8 mouse cellular contexts compared by ENCODE assay signal in genomic region chr1:74248799-74249198, GRCm38 (mm10). TPM values are rescaled to one million over a fixed set of nuclear protein-coding genes. Genes with fewer than 3 reads are reported as not detected.
DNase-seq lines count a peak whose midpoint lies in the region; ATAC-seq and TF ChIP-seq lines count a peak whose summit lies in the region.

No protein-coding gene starts in this region.

- no peak for ATAC-seq in hindbrain, postnatal 0 days
- no peak for ATAC-seq in hindbrain, embryonic 16.5 days
- peak; percentile 61 for ATAC-seq in kidney, postnatal 0 days (replicated peaks; ENCODE audit: low FRiP score, low read depth)
- ATAC-seq in megakaryocyte, adult 5-6 weeks (ENCODE audit: poor library complexity, severe bottlenecking), result peak; percentile 98

- DNase-seq in hindbrain, postnatal 0 days (ENCODE audit: low spot score), result no peak
- peak; percentile 83 for DNase-seq in heart, adult 8-10 months (ENCODE audit: low spot score)
- DNase-seq in kidney, postnatal 0 days (ENCODE audit: low spot score), result peak; percentile 72
- no peak for DNase-seq in cerebellum, adult 8-10 months
- DNase-seq in cerebellum, adult 11-12 months, result no peak
- DNase-seq in frontal cortex, postnatal 10 days (ENCODE audit: low spot score in 2 of 2), result no peak

- 68% methylated on average over 1 of the region's 1 CpGs for WGBS in hindbrain, postnatal 0 days
- 80% methylated on average over 1 of the region's 1 CpGs for WGBS in hindbrain, embryonic 16.5 days
- WGBS in kidney, postnatal 0 days, result 38% methylated on average over 1 of the region's 1 CpGs

- H3K4me2 ChIP-seq in hindbrain, postnatal 0 days (ENCODE audit: low read depth, low read length), result no peak overlapping the region
- no peak overlapping the region for H3K4me2 ChIP-seq in hindbrain, embryonic 16.5 days (ENCODE audit: low read length)
- H3K4me2 ChIP-seq in kidney, postnatal 0 days (ENCODE audit: low read length), result no peak overlapping the region

- peak overlapping the region; percentile 33; the same call in 1 of the 2 replicates for H3K27ac ChIP-seq in hindbrain, postnatal 0 days
- no peak overlapping the region for H3K27ac ChIP-seq in hindbrain, embryonic 16.5 days (ENCODE audit: low read depth, low read length)
- H3K27ac ChIP-seq in kidney, postnatal 0 days, result peak overlapping the region; percentile 93

- no peaks in the 10 kb centered on the region for H3K27me3 ChIP-seq in hindbrain, postnatal 0 days (ENCODE audit: insufficient read depth, low read length)
- no peaks in the 10 kb centered on the region for H3K27me3 ChIP-seq in hindbrain, embryonic 16.5 days (replicated peaks; ENCODE audit: control insufficient read depth, insufficient read depth, low read length)
- no peaks in the 10 kb centered on the region for H3K27me3 ChIP-seq in kidney, postnatal 0 days (ENCODE audit: insufficient read depth, low read length)

- no peaks in the 10 kb centered on the region for H3K4me1 ChIP-seq in hindbrain, postnatal 0 days (ENCODE audit: insufficient read depth, low read length)
- H3K4me1 ChIP-seq in hindbrain, embryonic 16.5 days (ENCODE audit: control insufficient read depth, insufficient read depth, low read depth, low read length), result no peaks in the 10 kb centered on the region
- peaks cover 20% of the 10 kb centered on the region for H3K4me1 ChIP-seq in kidney, postnatal 0 days (replicated peaks; ENCODE audit: insufficient read depth, low read length)

- no peak for TF ChIP-seq CTCF in hindbrain, postnatal 0 days (IDR thresholded peaks at IDR 0.05; ENCODE audit: low read depth)
- no peak for TF ChIP-seq CTCF in kidney, postnatal 0 days (IDR thresholded peaks at IDR 0.05; ENCODE audit: low read depth)

- H3K4me3 ChIP-seq in hindbrain, postnatal 0 days (ENCODE audit: low read length), result no peak overlapping the region
- no peak overlapping the region for H3K4me3 ChIP-seq in hindbrain, embryonic 16.5 days (ENCODE audit: low read length)
- H3K4me3 ChIP-seq in kidney, postnatal 0 days (replicated peaks; ENCODE audit: low read depth, low read length), result no peak overlapping the region

- no peak overlapping the region for H3K9ac ChIP-seq in hindbrain, postnatal 0 days (replicated peaks; ENCODE audit: low read length)
- no peak overlapping the region for H3K9ac ChIP-seq in hindbrain, embryonic 16.5 days (ENCODE audit: low read depth, low read length)
- H3K9ac ChIP-seq in kidney, postnatal 0 days (ENCODE audit: low read depth, low read length), result no peak overlapping the region

- peaks cover 30% of the 10 kb centered on the region for H3K36me3 ChIP-seq in hindbrain, postnatal 0 days (ENCODE audit: insufficient read depth, low read length)
- peaks cover 34% of the 10 kb centered on the region for H3K36me3 ChIP-seq in hindbrain, embryonic 16.5 days (ENCODE audit: control insufficient read depth, insufficient read depth, low read length)
- peaks cover 37% of the 10 kb centered on the region for H3K36me3 ChIP-seq in kidney, postnatal 0 days (ENCODE audit: insufficient read depth, low read length)

- no peaks in the 10 kb centered on the region for H3K9me3 ChIP-seq in hindbrain, postnatal 0 days (ENCODE audit: low read length)
- no peaks in the 10 kb centered on the region for H3K9me3 ChIP-seq in hindbrain, embryonic 16.5 days (ENCODE audit: control insufficient read depth, low read length)
- no peaks in the 10 kb centered on the region for H3K9me3 ChIP-seq in kidney, postnatal 0 days (replicated peaks; ENCODE audit: low read length)

RNA-seq across cellular contexts. Expression of gene Arpc2, which starts 12.9 kb away (rescaled TPM):
- 108 and 131 TPM in 2 replicates for total RNA-seq in hindbrain, postnatal 0 days (2014; rRNA removed)
- 414 and 417 TPM in 2 replicates for polyA plus RNA-seq in hindbrain, postnatal 0 days (2015; fragmentation: Nextera tagmentation; extraction: Ambion mirVana)
- polyA plus RNA-seq in hindbrain, embryonic 16.5 days (2015; fragmentation: Nextera tagmentation; extraction: Ambion mirVana), result 411 and 415 TPM in 2 replicates
- total RNA-seq in heart, adult 8-10 months (2022), result 100 to 1,000 TPM; 111 to 149 (median 137) TPM
- polyA plus RNA-seq in kidney, postnatal 0 days (2015; fragmentation: Nextera tagmentation; extraction: Ambion mirVana), result 487 TPM in 2 replicates
- 1,564 and 1,782 TPM in 2 replicates for total RNA-seq in megakaryocyte, adult 5-6 weeks (2015)
- 803 and 834 TPM in 2 replicates for total RNA-seq in megakaryocyte, adult 5-6 weeks (2017)

RNA-seq across cellular contexts. Expression of gene Gpbar1, which starts 29.6 kb away (rescaled TPM):
- not detected in 2 replicates for total RNA-seq in hindbrain, postnatal 0 days (2014; rRNA removed)
- 0.16 TPM in 1 of 2 replicates, not detected in the other for polyA plus RNA-seq in hindbrain, postnatal 0 days (2015; fragmentation: Nextera tagmentation; extraction: Ambion mirVana)
- polyA plus RNA-seq in hindbrain, embryonic 16.5 days (2015; fragmentation: Nextera tagmentation; extraction: Ambion mirVana), result 0.20 TPM in 1 of 2 replicates, not detected in the other
- not detected for total RNA-seq in heart, adult 8-10 months (2022)
- polyA plus RNA-seq in kidney, postnatal 0 days (2015; fragmentation: Nextera tagmentation; extraction: Ambion mirVana), result 1.0 and 1.7 TPM in 2 replicates
- not detected in 2 replicates for total RNA-seq in megakaryocyte, adult 5-6 weeks (2015)
- total RNA-seq in megakaryocyte, adult 5-6 weeks (2017), result not detected in 2 replicates

RNA-seq across cellular contexts. Expression of gene Aamp, which starts 35.7 kb away (rescaled TPM):
- total RNA-seq in hindbrain, postnatal 0 days (2014; rRNA removed), result 131 and 161 TPM in 2 replicates
- 212 and 219 TPM in 2 replicates for polyA plus RNA-seq in hindbrain, postnatal 0 days (2015; fragmentation: Nextera tagmentation; extraction: Ambion mirVana)
- 237 and 241 TPM in 2 replicates for polyA plus RNA-seq in hindbrain, embryonic 16.5 days (2015; fragmentation: Nextera tagmentation; extraction: Ambion mirVana)
- 100 to 1,000 TPM in 2 of 4 experiments, 10 to 100 TPM in 2; 95.4 to 107 (median 99.6) TPM for total RNA-seq in heart, adult 8-10 months (2022)
- polyA plus RNA-seq in kidney, postnatal 0 days (2015; fragmentation: Nextera tagmentation; extraction: Ambion mirVana), result 248 and 264 TPM in 2 replicates
- 27.8 and 33.6 TPM in 2 replicates for total RNA-seq in megakaryocyte, adult 5-6 weeks (2015)
- 48.2 and 59.5 TPM in 2 replicates for total RNA-seq in megakaryocyte, adult 5-6 weeks (2017)

RNA-seq across cellular contexts. Expression of gene Pnkd, which starts 35.9 kb away (rescaled TPM):
- 102 and 113 TPM in 2 replicates for total RNA-seq in hindbrain, postnatal 0 days (2014; rRNA removed)
- 143 TPM in 2 replicates for polyA plus RNA-seq in hindbrain, postnatal 0 days (2015; fragmentation: Nextera tagmentation; extraction: Ambion mirVana)
- polyA plus RNA-seq in hindbrain, embryonic 16.5 days (2015; fragmentation: Nextera tagmentation; extraction: Ambion mirVana), result 166 and 167 TPM in 2 replicates
- 100 to 1,000 TPM; 125 to 142 (median 135) TPM for total RNA-seq in heart, adult 8-10 months (2022)
- 162 and 169 TPM in 2 replicates for polyA plus RNA-seq in kidney, postnatal 0 days (2015; fragmentation: Nextera tagmentation; extraction: Ambion mirVana)
- total RNA-seq in megakaryocyte, adult 5-6 weeks (2015), result 23.5 and 23.6 TPM in 2 replicates
- total RNA-seq in megakaryocyte, adult 5-6 weeks (2017), result 7.7 and 8.9 TPM in 2 replicates

RNA-seq across cellular contexts. Expression of gene Cxcr1, which starts 54.4 kb away (rescaled TPM):
- not detected in 2 replicates for total RNA-seq in hindbrain, postnatal 0 days (2014; rRNA removed)
- polyA plus RNA-seq in hindbrain, postnatal 0 days (2015; fragmentation: Nextera tagmentation; extraction: Ambion mirVana), result not detected in 2 replicates
- polyA plus RNA-seq in hindbrain, embryonic 16.5 days (2015; fragmentation: Nextera tagmentation; extraction: Ambion mirVana), result not detected in 2 replicates
- total RNA-seq in heart, adult 8-10 months (2022), result not detected
- not detected in 2 replicates for polyA plus RNA-seq in kidney, postnatal 0 days (2015; fragmentation: Nextera tagmentation; extraction: Ambion mirVana)
- total RNA-seq in megakaryocyte, adult 5-6 weeks (2015), result 0.20 and 0.87 TPM in 2 replicates
- total RNA-seq in megakaryocyte, adult 5-6 weeks (2017), result 0.18 TPM in 1 of 2 replicates, not detected in the other

Comparison
In these comparisons a context has a peak if more than half of its experiments do, and no peak if none do; other contexts are left out.
1. ATAC-seq: peak in kidney, postnatal 0 days (single experiment) and megakaryocyte, adult 5-6 weeks (single experiment); none in hindbrain, postnatal 0 days (single experiment) and hindbrain, embryonic 16.5 days (single experiment).
2. DNase-seq: peak in heart, adult 8-10 months (single experiment) and kidney, postnatal 0 days (single experiment); none in hindbrain, postnatal 0 days (single experiment), cerebellum, adult 8-10 months (single experiment), cerebellum, adult 11-12 months (single experiment) and frontal cortex, postnatal 10 days (0 of 2).